Mouse (Mus musculus) layer of hippocampus, adult 9-10 months (tissue): ENCODE measurements around the gene Birc5.

ENCODE experiments used
- DNase-seq: peaks from one replicate; pipeline ENCODE4 v3.0.0; 2022; ENCODE audit warnings: low spot score

Birc5 gene

GRCm38 (mm10) chr11:117855975-117856374, 6.9 kb downstream of the Birc5 start:
- no peak for DNase-seq

- DNase-seq, result no peak
Measured at GRCm38 (mm10) chr11:117857462-117857861, 8.4 kb downstream of the Birc5 start.

- no peak for DNase-seq
Measured at GRCm38 (mm10) chr11:117858392-117858791, 9.3 kb downstream of the Birc5 start.

GRCm38 (mm10) chr11:117860601-117861000, 11.6 kb downstream of the Birc5 start, which contains the start of gene Tmem235:
Gene Tmem235, plus strand, starts transcription at chr11:117860752.
- DNase-seq, result no peak

GRCm38 (mm10) chr11:117863174-117863856, 14.3 kb downstream of the Birc5 start:
- DNase-seq, result no peak

GRCm38 (mm10) chr11:117864805-117865204, 15.8 kb downstream of the Birc5 start:
- DNase-seq, result no peak

GRCm38 (mm10) chr11:117865988-117866387, 16.9 kb downstream of the Birc5 start:
- no peak for DNase-seq

GRCm38 (mm10) chr11:117870688-117871365, 21.8 kb downstream of the Birc5 start:
- DNase-seq, result peak; percentile 79

GRCm38 (mm10) chr11:117871376-117871775, 22.3 kb downstream of the Birc5 start:
- no peak for DNase-seq

GRCm38 (mm10) chr11:117871911-117872584, 23.0 kb downstream of the Birc5 start:
- DNase-seq, result no peak

- peak; percentile 54 for DNase-seq
Measured at GRCm38 (mm10) chr11:117872861-117873608, 24.0 kb downstream of the Birc5 start, which contains the start of gene Tha1. Gene Tha1, minus strand, starts transcription at chr11:117873481.

GRCm38 (mm10) chr11:117874419-117874818, 25.4 kb downstream of the Birc5 start:
- no peak for DNase-seq

- DNase-seq, result no peak
Measured at GRCm38 (mm10) chr11:117875681-117876080, 26.6 kb downstream of the Birc5 start.

- DNase-seq, result peak; percentile 31
Measured at GRCm38 (mm10) chr11:117877917-117878745, 29.1 kb downstream of the Birc5 start.

GRCm38 (mm10) chr11:117878892-117879291, 29.8 kb downstream of the Birc5 start:
- DNase-seq, result no peak

GRCm38 (mm10) chr11:117879676-117880075, 30.6 kb downstream of the Birc5 start:
- DNase-seq, result no peak

- no peak for DNase-seq
Measured at GRCm38 (mm10) chr11:117880336-117880976, 31.4 kb downstream of the Birc5 start.

GRCm38 (mm10) chr11:117880977-117881358, 31.9 kb downstream of the Birc5 start:
- no peak for DNase-seq

- DNase-seq, result no peak
Measured at GRCm38 (mm10) chr11:117881787-117882186, 32.7 kb downstream of the Birc5 start.

GRCm38 (mm10) chr11:117882208-117882607, 33.2 kb downstream of the Birc5 start:
- DNase-seq, result no peak

- DNase-seq, result no peak
Measured at GRCm38 (mm10) chr11:117886000-117886399, 36.9 kb downstream of the Birc5 start.
